Mouse (Mus musculus): Measurements from ENCODE around the gene Mob3c.

- TF ChIP-seq CTCF (conservative IDR thresholded peaks at IDR 0.05; ENCODE audit: insufficient read depth, insufficient read length, low read depth, low read length) (no peak), POLR2A (IDR thresholded peaks at IDR 0.05; ENCODE audit: low read depth, low read length) (no peak)
Observed at GRCm38 (mm10) chr4:115855609-115856008, 27.7 kb downstream of the Mob3c start.
